Mouse (Mus musculus) hematopoietic multipotent progenitor cell, adult 10-12 weeks (in vitro differentiated cells): ENCODE data around the gene Zdhhc14. TPM values are rescaled to one million over a fixed set of nuclear protein-coding genes. Genes with fewer than 3 reads are reported as not detected.

ENCODE experiments used
- polyA plus RNA-seq: library from polyadenylated mRNA; stranded (reverse); fragments of >175 nt; gene quantifications from 2 replicates; pipeline ENCODE4 v1.2.3, GENCODE M21; 2012; ENCODE audit warnings: low replicate concordance

Gene Zdhhc14
- polyA plus RNA-seq = 16.1 and 27.8 TPM in 2 replicates

GRCm38 (mm10) chr17:5491801-5492745 lies at the start of gene Zdhhc14:
Gene Zdhhc14 (plus strand): TSS chr17:5492557.

Other genes starting within 250 kb of the Zdhhc14 start
- gene Ldhal6b, start 73.8 kb upstream of the Zdhhc14 start, polyA plus RNA-seq = 0.37 TPM in 1 of 2 replicates, not detected in the other
- 2.6 and 24.8 TPM in 2 replicates for gene Tmem242, start 52.3 kb upstream of the Zdhhc14 start, polyA plus RNA-seq